Mouse (Mus musculus): ENCODE results near the gene Rerg.

DNA sequence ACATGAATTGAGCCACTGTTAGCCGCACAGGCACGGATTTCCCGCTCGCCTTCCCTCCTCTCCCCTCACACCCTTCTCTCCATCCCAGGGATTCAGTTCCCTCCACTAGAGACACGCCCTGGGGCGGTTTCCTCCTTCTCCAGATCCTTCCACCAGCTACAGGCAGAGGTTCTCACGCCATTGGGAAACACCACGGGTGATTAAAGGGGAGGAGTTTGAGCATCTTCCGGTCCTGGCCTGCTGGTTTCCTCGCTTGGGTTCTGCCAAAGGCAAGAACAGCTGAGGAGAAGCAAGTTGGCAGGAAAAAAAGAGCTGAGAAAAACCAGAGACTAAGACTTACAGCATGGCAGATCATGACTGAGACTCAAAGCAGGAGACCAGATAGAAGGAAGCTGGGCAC lies 6.7 kb downstream of the Rerg start:
- no peak for TF ChIP-seq POLR2A (IDR thresholded peaks at IDR 0.05; ENCODE audit: borderline replicate concordance, control insufficient read depth, low read depth, low read length)
- TF ChIP-seq CTCF (IDR thresholded peaks at IDR 0.05; ENCODE audit: control insufficient read depth, insufficient read depth, low read length) = no peak

Measured in bone marrow, adult 2 months (tissue).